Mouse (Mus musculus) heart, postnatal 0 days (tissue): ENCODE results near the gene Neurog1. TPM values are rescaled to one million over a fixed set of nuclear protein-coding genes. Genes with fewer than 3 reads are reported as not detected.
A peak's percentile ranks its signal among the peaks of the same experiment; 100 is the strongest.

Experiments
- ATAC-seq: fragments of 200-750 bp; cut with Nextera tagmentation; 2 replicates; pipeline ENCODE4 v1.8.0; 2017; ENCODE audit warnings: low read depth, moderate number of reproducible peaks, moderate library complexity; ENCODE audit not compliant: insufficient read depth
- DNase-seq: peaks from one replicate; pipeline ENCODE4 v3.0.0-alpha.2; 2016; ENCODE audit warnings: low spot score
- H3K27ac ChIP-seq: fragments of 300-500 bp; sonication (generic); 2 replicates; pipeline ENCODE4 v1.5.1; 2014; ENCODE audit warnings: low read depth, mild to moderate bottlenecking
- H3K27me3 ChIP-seq: fragments of 300-500 bp; sonication (generic); 2 replicates; pipeline ENCODE4 v1.6.1; 2014; ENCODE audit warnings: low read length, mixed read lengths; ENCODE audit not compliant: control insufficient read depth, insufficient read depth
- H3K36me3 ChIP-seq: fragments of 300-500 bp; sonication (generic); replicated peaks from 2 replicates; pipeline ENCODE4 v1.6.1; 2014; ENCODE audit warnings: low read length, mixed read lengths; ENCODE audit not compliant: control insufficient read depth, insufficient read depth
- H3K4me1 ChIP-seq: fragments of 300-500 bp; sonication (generic); 2 replicates; pipeline ENCODE4 v1.6.1; 2014; ENCODE audit warnings: antibody characterized with exemption; ENCODE audit not compliant: control insufficient read depth, insufficient read depth
- H3K4me2 ChIP-seq: fragments of 300-500 bp; sonication (generic); 2 replicates; pipeline ENCODE4 v1.6.1; 2014; ENCODE audit warnings: low read depth, mild to moderate bottlenecking, low read length, moderate library complexity
- H3K4me3 ChIP-seq: fragments of 300-500 bp; sonication (generic); 2 replicates; pipeline ENCODE4 v1.5.1; 2014; ENCODE audit warnings: low read depth, low read length
- H3K9ac ChIP-seq: fragments of 300-500 bp; sonication (generic); replicated peaks from 2 replicates; pipeline ENCODE4 v1.6.1; 2014; ENCODE audit warnings: low read depth, low read length, mixed read lengths
- H3K9me3 ChIP-seq: fragments of 300-500 bp; sonication (generic); replicated peaks from 2 replicates; pipeline ENCODE4 v1.6.1; 2016; ENCODE audit warnings: low read length; ENCODE audit not compliant: control insufficient read depth
- CTCF ChIP-seq: IDR thresholded peaks from 2 replicates; pipeline ENCODE4 v1.5.1; 2016; ENCODE audit warnings: antibody characterized with exemption, control low read depth, low read depth
- EP300 ChIP-seq: IDR thresholded peaks from 2 replicates; pipeline ENCODE4 v1.6.1; 2016; ENCODE audit warnings: antibody characterized with exemption, low read depth
- WGBS: fragments of 180-500 bp; shearing (Covaris S2); extraction: QIAGEN DNeasy Blood & Tissue Kit; methylation state at CpG from one replicate; pipeline ENCODE4 v1.1.7; 2014; 5-methylcytosine and 5-hydroxymethylcytosine counted together
- polyA plus RNA-seq: library from polyadenylated mRNA; unstranded; fragments of >200 nt; fragmentation: Nextera tagmentation; extraction: Ambion mirVana; gene quantifications from 2 replicates; pipeline ENCODE4 v1.2.1, GENCODE M21; 2015
- total RNA-seq: library from RNA; depleted of rRNA; stranded (reverse); fragments of >200 nt; gene quantifications from 2 replicates; pipeline ENCODE4 v1.2.3, GENCODE M21; 2014; ENCODE audit warnings: low replicate concordance

Neurog1 gene
- total and polyA plus RNA-seq, 2 experiments from 2014 or later = not detected

DNA sequence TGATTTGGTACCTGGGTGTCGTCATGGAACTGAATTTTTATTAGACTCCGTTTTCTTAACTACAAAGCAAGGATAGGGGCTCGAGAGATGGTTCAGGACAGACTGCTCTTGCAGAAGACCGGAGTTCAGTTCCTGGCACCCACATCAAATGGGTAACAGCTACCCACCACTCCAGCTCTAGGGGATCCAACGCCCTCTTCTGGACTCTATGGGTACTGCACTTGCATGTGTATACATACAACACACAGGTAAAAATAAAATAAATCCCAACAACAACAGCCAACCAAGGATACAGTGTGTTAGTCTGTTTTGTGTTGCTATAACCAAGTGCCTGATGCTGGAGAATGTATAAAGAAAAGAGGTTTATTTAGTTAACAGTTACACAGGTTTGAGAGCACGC is 28.4 kb upstream of the Neurog1 start:
- Histone ChIP-seq H3K27ac (no peak overlapping the region), H3K36me3 (no peaks in the 10 kb centered on the region), H3K27me3 (0 out of 2 replicates have a peak, but pooled peaks cover 13% of the 10 kb centered on the region), H3K9me3 (no peaks in the 10 kb centered on the region), H3K9ac (no peak overlapping the region), H3K4me2 (no peak overlapping the region), H3K4me1 (no peaks in the 10 kb centered on the region), H3K4me3 (no peak overlapping the region)
- TF ChIP-seq CTCF (no peak), EP300 (no peak)
- WGBS = 75% methylated on average over 6 of the region's 6 CpGs
- DNase-seq (no peak), ATAC-seq (no peak)

DNA sequence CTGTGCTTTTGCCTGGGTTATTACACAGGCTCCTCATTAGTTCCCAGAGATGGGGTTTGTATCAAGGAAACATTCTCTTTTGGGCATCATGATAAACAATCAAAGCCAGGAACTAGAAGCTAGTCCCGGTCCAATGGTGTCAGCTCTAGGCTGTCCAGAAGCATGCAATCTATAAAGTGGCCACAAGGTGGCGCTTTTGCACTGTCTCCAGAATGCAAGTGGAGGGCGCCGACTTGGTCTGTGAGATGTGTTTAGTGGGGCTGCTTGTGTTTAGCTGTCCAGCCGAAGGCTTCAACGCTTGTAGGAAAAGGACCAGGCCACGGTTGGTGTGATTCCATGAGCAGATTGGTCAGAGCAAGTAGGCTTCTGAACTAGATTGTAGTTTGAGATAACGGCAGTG is 27.5 kb upstream of the Neurog1 start:
- Histone ChIP-seq H3K4me1 (no peaks in the 10 kb centered on the region), H3K4me2 (no peak overlapping the region), H3K27ac (no peak overlapping the region), H3K9me3 (no peaks in the 10 kb centered on the region), H3K36me3 (no peaks in the 10 kb centered on the region), H3K27me3 (0 out of 2 replicates have a peak, but pooled peaks cover 13% of the 10 kb centered on the region), H3K9ac (no peak overlapping the region), H3K4me3 (no peak overlapping the region)
- no peak for TF ChIP-seq EP300
- peak; percentile 96 for TF ChIP-seq CTCF
- WGBS = 19% methylated on average over 8 of the region's 8 CpGs
- ATAC-seq = peak; percentile 70
- peak; percentile 58 for DNase-seq

DNA sequence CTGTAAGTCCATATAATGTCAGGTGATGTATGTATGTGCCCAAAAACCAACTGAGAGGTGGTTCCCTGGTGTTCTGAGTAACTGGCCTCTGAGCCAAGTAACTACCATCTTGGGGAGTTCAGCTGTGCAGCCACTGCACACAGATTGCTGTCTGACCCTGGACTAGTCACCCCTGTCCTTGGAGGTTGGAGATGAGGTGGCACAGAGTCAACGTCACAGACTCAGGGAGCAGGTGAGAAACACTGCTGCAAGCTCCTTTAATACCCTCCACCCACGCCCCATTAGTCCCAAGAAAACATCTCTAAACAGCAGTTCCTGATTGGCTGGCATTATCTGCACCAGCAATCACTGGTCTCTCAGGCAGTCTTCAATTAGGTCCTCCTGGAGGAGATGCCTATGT is 23.2 kb upstream of the Neurog1 start:
- Histone ChIP-seq H3K9me3 (peaks cover 6% of the 10 kb centered on the region), H3K36me3 (no peaks in the 10 kb centered on the region), H3K27ac (no peak overlapping the region), H3K9ac (no peak overlapping the region), H3K4me3 (no peak overlapping the region), H3K4me1 (no peaks in the 10 kb centered on the region), H3K27me3 (0 out of 2 replicates have a peak, but pooled peaks cover 13% of the 10 kb centered on the region), H3K4me2 (no peak overlapping the region)
- 54% methylated on average over 2 of the region's 2 CpGs for WGBS
- TF ChIP-seq CTCF = no peak
- DNase-seq = no peak
- no peak for ATAC-seq

DNA sequence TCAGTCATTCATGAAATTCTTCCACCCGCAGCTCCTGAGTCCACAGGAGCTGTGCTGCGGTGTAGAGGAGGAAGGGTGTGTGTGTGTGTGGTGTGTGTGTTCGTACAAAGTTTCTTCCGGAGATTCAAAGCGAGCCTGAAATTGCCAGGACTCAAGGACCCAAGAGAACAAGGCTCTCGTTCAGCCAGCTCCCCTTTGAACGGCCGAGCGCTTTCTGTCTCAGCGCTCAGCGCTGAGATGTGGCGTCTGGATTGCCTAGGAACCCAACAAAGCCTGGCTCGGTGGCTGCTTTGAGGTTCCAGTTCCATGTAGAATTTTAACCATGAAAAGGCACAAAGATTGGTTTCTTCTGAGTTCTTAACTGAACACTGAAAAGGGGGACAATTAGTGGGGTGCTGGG is 18.2 kb upstream of the Neurog1 start:
- TF ChIP-seq CTCF (no peak), EP300 (no peak)
- Histone ChIP-seq H3K36me3 (no peaks in the 10 kb centered on the region), H3K4me1 (no peaks in the 10 kb centered on the region), H3K9me3 (peaks cover 6% of the 10 kb centered on the region), H3K4me2 (no peak overlapping the region), H3K9ac (no peak overlapping the region), H3K4me3 (no peak overlapping the region), H3K27me3 (0 out of 2 replicates have a peak, but pooled peaks cover under 1% of the 10 kb centered on the region), H3K27ac (no peak overlapping the region)
- ATAC-seq = no peak
- WGBS = 64% methylated on average over 13 of the region's 13 CpGs
- no peak for DNase-seq

DNA sequence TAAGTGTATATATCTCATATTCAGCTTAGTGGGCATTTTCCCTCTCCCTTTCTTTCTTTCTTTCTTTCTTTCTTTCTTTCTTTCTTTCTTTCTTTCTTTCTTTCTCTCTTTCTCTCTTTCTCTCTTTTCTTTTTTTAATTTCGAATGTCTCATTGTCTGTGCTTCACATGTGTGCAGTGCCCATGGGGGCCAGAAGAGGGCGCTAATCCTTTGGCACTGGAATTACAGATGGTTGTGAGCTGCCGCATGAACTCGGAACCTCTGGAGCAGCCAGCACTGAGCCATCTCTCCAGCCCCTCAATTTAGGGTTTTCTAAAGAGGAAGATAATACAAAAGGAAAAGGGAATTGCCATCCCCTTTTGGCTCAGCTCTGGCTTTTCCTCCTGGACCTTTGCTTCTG is 15.4 kb upstream of the Neurog1 start:
- Histone ChIP-seq H3K4me3 (no peak overlapping the region), H3K36me3 (no peaks in the 10 kb centered on the region), H3K4me2 (no peak overlapping the region), H3K27me3 (peaks cover 18% of the 10 kb centered on the region), H3K4me1 (no peaks in the 10 kb centered on the region), H3K9me3 (peaks cover 6% of the 10 kb centered on the region), H3K9ac (no peak overlapping the region), H3K27ac (no peak overlapping the region)
- WGBS = 74% methylated on average over 4 of the region's 4 CpGs
- no peak for DNase-seq
- ATAC-seq = no peak
- peak; percentile 13 for TF ChIP-seq CTCF
- TF ChIP-seq EP300 = no peak

DNA sequence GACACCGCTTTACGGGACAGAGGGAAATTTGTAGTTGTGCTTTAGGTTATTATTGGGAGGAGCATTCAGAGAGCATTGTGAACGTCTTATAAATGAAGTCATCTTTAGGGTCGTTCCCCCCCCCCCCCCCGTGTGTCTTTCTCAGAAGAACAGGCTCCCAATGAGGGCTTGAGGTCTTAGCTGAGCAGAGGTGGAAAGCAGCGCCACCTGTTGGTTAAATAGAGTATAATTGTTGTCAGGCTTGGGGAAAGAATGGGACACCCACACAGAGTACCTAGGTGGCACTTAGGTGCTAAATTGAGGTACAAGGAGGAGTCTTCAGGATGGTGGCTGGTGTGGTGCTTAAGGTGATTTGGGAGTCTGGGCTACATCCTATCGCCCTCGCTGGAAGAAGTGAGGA is 14.5 kb upstream of the Neurog1 start:
- no peak overlapping the region for H3K9ac ChIP-seq
- H3K4me3 ChIP-seq = no peak overlapping the region
- peaks cover 27% of the 10 kb centered on the region for H3K27me3 ChIP-seq
- TF ChIP-seq CTCF (peak; percentile 60), EP300 (no peak)
- H3K36me3 ChIP-seq = no peaks in the 10 kb centered on the region
- H3K4me2 ChIP-seq = no peak overlapping the region
- no peak overlapping the region for H3K27ac ChIP-seq
- no peak for ATAC-seq
- DNase-seq = peak; percentile 13
- H3K9me3 ChIP-seq = peaks cover 3% of the 10 kb centered on the region
- H3K4me1 ChIP-seq = no peaks in the 10 kb centered on the region
- 35% methylated on average over 8 of the region's 8 CpGs for WGBS
